Mouse (Mus musculus) layer of hippocampus, adult 11-12 months (tissue): ENCODE data around the gene Epas1.

Source experiments
- DNase-seq: peaks from one replicate; pipeline ENCODE4 v3.0.0; 2022; ENCODE audit warnings: low spot score

Epas1 gene

DNA sequence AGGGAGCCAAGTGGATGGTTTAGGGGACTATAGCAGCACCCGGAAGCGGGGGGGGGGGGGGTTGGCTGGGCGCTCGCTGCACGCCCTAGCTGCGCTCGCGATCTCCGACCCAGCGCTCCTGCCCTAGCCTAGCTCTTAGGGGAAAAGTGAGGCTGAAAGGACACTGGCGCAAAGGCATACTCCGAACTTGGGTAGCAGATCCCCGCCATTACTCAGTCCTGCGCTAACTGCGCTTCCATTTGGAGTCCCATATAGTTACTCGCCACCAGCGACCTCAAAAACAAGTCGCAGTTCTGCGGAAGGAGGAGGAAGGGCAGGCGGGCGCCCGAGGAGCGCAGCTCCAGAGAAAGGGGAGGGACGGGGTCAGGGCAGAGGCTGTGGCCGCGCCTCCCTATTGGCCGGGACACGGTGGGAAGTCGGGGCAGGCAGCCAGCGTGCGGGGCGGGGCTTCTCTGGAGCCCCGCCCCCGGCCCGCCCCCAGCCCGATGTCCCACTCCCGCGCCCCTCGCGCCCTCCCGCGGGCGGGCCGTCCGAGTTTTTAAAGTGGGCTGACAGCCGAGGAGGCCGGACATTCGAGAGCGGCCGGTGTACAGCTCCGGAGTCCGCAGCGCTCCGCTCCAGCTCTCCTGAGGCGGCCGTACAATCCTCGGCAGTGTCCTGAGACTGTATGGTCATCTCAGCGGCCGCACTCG is at the start of gene Epas1:
Gene Epas1 (plus strand): TSS at position 571 of the 692 bp plus-strand sequence.
- DNase-seq, result peak; percentile 71

DNA sequence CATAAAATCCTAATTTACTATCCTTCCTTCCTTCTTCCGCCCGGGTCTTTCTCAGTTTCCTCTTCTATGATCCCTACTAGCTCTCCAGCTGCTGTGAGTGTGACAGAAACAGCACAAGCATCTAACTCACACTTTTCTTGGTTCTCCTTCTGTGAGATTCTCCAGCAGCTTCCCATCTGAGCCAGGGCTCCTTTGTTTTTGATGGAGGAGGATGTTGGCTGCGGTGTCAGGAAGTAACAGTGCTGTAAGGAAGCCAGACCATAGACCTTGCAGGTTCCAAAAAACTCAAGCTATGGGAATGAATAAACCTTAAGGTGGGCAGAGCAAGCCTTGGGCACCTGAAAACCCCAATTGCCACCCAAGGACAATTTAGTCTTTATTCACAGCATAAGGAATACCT is 48.3 kb upstream of the Epas1 start:
- no peak for DNase-seq

- DNase-seq, result no peak
These were observed 47.0 kb upstream of the Epas1 start for GRCm38 (mm10) chr17:86706467-86706866.

GRCm38 (mm10) chr17:86709803-86710202 is 43.7 kb upstream of the Epas1 start:
- DNase-seq, result no peak

DNA sequence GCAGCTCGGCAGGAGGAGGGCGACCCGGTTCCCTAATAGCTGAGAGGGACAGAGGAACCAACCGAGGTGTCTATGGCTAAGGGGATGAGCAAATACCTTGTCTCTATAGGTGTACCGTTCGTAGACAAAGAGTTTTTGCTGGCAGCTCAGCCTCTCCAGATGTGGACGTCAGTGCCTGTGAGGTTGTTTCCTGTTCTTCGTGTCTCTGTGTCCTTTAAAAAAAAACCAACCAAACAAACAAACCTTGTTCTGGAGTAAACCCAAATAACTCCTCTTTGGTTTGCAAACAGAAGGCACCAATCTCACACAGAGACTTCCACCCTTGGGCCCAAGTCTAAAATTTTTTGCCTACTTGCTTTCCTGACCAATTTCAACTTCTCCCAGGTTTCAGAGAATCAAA is 43.1 kb upstream of the Epas1 start:
- DNase-seq, result no peak

DNA sequence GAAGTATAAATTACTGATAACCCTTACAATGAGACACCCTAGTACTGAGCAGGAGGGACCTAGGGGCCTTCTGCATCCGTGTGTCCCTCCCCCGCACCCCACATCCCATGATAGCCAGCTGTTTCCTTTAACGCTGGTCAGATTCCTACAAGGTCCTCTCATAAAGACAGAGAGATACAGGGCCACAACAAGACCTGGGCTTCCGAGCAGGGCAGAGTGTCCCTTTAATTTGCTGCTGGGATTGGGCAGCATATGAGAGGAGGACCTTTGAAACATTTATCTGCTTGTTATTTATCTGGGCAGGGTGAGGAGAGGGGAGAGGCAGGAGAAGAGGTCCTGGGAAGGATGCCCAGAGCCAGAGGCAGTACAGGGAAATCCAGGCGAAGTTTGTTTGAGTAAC is 41.6 kb upstream of the Epas1 start:
- no peak for DNase-seq

DNA sequence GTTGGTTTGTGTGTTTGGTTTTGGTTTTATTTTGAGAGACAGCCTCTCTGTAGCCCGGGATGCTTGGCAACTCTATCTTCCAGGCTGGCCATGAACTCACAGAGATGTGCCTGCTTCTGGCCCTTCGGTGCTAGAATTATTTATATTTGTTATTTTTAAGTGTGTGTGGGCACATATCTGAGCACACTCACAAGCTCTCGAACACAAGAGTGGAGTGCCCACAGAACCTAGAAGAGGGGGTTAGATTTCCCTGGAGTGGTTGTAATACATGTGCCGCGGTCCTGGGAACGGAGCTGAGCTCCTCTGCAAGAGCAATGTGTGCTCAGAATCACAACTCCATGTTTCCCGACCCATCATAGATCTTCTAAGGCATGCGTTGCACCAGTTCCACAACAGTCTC is 40.9 kb upstream of the Epas1 start:
- DNase-seq, result no peak

DNA sequence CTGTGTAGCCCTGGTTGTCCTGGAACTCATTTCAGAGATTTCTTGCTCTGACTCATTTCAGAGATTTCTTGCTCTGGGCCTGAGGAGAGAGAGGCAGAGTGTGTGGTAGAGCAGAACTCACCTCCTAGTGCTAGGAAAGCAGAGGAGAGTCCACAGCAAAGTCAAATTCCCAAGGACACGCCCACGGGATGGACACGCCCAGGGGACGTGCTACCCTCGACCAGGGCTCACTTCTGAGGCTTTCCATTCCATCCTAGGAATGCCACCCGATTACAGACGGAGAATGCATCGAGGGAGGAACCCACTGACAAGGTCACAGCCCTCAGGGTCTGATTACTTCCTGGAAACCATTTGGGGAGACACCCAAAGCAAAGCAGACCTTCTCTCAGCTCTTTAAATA is 39.9 kb upstream of the Epas1 start:
- no peak for DNase-seq

- DNase-seq, result peak; percentile 44
These were observed 28.6 kb upstream of the Epas1 start for GRCm38 (mm10) chr17:86724786-86725415.

GRCm38 (mm10) chr17:86726480-86726879 is 27.0 kb upstream of the Epas1 start:
- no peak for DNase-seq

DNA sequence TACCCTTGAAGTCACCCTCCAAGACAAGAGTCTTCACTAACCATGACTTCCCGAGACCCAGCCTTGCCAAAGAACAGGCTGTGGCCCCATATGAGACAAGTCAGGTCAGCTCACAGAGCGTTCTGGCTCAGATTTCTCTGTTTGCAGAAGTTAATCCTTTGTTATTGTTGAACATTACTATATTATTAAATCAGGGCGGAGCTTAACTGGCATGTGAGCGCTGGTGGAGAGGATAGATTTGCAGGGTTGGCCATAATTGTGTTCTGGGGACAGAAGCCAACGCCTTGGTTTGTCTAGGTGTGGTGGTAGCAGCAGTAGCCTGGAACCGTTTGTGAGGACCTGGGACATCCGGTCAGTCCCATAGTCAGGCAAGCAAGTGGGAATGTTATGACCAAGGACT is 26.5 kb upstream of the Epas1 start:
- DNase-seq, result no peak

DNA sequence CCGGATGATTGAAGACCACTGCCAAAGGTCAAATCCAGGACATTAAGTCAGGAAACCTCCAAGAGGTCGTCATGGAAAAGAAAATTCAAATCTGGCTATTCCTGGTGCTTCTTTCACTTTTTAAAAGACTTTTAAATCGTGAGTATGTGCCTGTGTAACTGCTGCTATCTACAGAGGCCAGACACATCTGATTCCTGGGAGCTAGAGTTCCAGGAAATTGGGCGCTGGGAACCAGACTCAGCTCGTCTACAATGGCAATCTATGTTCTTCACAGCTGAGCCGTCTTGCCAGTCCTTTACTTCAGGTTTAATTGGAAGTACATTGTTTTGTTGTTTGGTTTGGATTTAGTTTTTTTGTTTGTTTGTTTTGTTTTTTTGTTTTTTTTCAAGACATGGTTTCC is 22.2 kb upstream of the Epas1 start:
- DNase-seq, result no peak

DNA sequence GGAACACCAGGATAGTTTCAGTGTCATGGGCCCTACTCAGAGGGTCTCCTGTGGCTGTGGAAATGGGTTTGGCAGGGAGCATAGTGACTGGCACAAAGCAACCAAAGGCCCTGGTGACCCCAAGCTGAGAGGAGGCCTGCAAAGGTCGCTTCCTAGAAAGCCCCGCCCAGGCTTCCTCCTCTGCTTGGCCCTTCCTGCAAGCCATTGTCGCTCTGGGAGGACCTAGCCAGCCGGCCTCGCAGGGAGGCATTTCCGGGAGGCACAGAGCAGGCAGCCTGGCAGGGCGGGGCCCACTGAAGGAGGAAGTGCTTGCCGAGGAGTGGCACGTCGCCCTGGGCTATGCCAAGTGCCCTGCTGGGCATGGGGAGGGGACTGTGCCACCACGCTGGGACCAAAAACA is 21.5 kb upstream of the Epas1 start:
- DNase-seq, result peak; percentile 65

DNA sequence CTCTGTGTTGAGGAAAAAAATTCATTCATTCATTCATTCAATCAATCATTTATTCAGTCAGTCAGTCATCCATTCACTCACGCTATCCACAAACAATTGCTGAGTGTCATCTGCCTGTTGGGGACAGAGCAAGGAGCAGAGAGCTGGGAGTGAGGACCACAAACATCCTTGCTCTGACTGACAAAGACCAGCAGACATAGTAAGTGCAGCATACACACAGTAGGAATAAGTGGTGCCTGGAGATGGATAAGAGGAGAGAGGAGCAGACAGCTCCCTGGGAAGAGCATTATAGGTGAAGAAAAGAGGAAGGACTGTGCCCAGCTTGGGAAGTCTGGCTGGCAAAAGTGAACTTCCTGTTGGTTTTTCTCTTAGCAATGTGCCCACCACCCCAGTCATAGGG is 21.0 kb upstream of the Epas1 start:
- DNase-seq, result no peak

DNA sequence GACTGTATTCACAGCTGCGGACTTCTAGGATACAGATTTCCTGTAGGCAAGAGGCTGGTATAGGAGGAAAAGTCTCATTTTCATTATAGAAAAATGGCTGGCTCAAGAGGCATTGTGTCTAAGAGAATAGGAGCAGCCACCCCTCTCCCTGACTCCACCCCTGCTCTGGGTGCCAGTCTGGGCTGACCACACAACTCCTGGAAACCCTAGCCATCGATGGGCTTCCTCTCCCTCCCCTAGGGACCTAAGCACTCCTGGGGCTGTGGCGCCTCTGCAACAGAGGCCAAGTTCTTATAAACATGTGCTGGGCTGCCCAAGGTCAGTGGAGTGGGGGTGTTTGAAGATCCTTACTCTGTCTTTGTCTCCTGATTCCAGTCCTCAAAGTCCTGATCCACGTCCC is 19.9 kb upstream of the Epas1 start:
- no peak for DNase-seq

DNA sequence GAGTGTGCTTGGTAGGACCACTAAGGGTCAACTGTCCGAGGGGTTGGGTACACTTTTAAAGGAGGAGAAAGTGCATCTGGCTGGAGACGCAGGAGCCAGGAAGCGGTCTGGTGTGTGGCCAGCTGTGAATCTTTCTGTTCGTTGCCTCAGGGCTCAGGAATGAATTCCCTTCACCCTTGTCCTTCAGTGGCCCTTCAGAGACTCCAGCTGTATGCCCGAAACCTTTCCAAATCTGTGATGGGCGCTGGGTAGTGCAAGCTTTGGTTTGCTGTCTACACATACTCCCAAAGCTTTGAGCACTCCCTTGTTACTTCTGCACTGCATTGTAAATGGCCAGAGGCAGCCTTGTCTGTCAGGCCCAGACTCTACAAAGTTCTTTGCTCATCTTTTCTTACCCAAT is 15.0 kb upstream of the Epas1 start:
- DNase-seq, result no peak

- no peak for DNase-seq
These were observed 10.1 kb upstream of the Epas1 start for GRCm38 (mm10) chr17:86743351-86743941.

DNA sequence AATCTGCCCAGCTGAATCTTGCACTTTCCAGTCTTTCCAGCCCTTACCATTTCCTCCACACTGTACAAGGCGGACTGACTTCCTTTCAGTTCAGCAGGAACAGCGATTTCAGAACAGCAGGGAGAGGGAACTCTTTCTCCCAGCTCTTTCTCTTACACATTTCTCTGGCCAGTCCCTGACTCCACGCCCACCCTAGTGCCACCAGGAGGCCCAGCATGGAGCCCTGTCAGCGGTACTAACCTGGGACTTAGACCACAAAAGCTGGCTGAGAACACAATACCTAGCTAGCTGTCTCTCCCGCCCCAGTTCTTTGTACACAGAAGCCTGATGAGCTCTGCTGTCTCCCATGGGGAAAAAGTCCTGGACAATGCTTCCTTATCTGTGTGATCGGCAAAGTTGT is 8.6 kb upstream of the Epas1 start:
- no peak for DNase-seq

- no peak for DNase-seq
These were observed 2.1 kb upstream of the Epas1 start for GRCm38 (mm10) chr17:86751373-86751871.

- DNase-seq, result no peak
These were observed 668 bp downstream of the Epas1 start for GRCm38 (mm10) chr17:86753931-86754805.

- no peak for DNase-seq
These were observed 1.5 kb downstream of the Epas1 start for GRCm38 (mm10) chr17:86754806-86755571.
